Mouse (Mus musculus): ENCODE results near the gene B3gnt8.

DNA sequence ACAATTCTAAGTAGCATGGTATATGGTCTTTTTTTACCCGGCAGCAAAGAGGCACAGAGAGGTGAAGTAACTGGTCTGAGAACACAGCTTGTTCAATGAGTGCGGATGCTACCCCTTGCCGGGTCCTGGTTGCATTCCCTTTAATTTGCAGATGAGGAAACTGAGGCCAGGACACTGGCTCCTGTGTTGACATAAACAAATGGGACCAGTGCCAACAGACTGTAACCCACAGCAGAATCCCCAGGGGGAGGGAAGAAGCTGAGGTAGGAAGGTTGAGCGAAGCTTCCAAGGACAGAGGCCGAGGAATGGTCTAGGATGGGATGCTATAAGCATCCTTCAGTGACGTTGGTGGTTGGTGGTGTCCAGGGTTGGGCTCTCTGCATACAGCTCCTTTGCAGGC, 49.0 kb downstream of the B3gnt8 start:
- no peak for TF ChIP-seq CTCF (IDR thresholded peaks at IDR 0.05; ENCODE audit: extremely low read depth, insufficient read length, insufficient replicate concordance, low read depth, low read length)
- no peak for TF ChIP-seq POLR2A (IDR thresholded peaks at IDR 0.05; ENCODE audit: low read depth, low read length)

All from small intestine, adult 2 months (tissue).